Mouse (Mus musculus): Measurements from ENCODE around the gene Atg14. TPM values are rescaled to one million over a fixed set of nuclear protein-coding genes. Genes with fewer than 3 reads are reported as not detected.

Atg14 gene
- polyA plus RNA-seq, 1 experiment, result 4.2 TPM

GRCm38 (mm10) chr14:47584346-47584745, 13.9 kb upstream of the Atg14 start:
- Histone ChIP-seq H3K27ac (ENCODE audit: insufficient read depth, low read length) (no peak overlapping the region), H3K27me3 (ENCODE audit: control insufficient read depth, insufficient read depth, low read length) (no peaks in the 10 kb centered on the region), H3K4me1 (ENCODE audit: control insufficient read depth, insufficient read depth, insufficient read length) (no peaks in the 10 kb centered on the region), H3K4me3 (ENCODE audit: extremely low read depth, insufficient read depth, insufficient read length) (no peak overlapping the region), H3K36me3 (ENCODE audit: control insufficient read depth, insufficient read depth, low read length) (no peaks in the 10 kb centered on the region)
- DNase-seq (ENCODE audit: low read depth in 1 of 2, low spot score in 2 of 2), result no peak
- TF ChIP-seq CTCF (IDR thresholded peaks at IDR 0.05; ENCODE audit: extremely low read depth, insufficient read depth, insufficient read length, insufficient replicate concordance) (no peak), POLR2A (IDR thresholded peaks at IDR 0.05; ENCODE audit: low read depth, low read length) (no peak)

DNA sequence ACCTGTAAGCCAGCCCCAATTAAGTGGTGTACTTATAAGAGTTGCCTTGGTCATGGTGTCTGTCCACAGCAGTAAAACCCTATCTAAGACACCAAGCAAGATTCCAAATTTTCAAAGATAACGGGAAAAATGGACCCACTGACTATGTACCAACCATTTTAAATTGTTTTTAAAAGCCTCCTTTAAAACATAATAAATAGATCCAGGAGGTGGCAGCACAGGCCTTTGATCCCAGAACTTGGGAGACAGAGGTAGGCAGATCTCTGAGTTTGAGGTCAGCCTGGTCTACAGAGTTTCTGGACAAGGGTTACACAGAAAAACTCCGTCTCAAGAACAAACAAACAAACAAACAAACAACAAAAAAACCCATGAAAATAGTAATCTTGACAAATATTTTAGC, 11.2 kb upstream of the Atg14 start:
- WGBS, result 65% methylated on average over 2 of the region's 2 CpGs
- H3K4me1 ChIP-seq (ENCODE audit: control insufficient read depth, insufficient read depth, insufficient read length), result no peaks in the 10 kb centered on the region
- TF ChIP-seq POLR2A (IDR thresholded peaks at IDR 0.05; ENCODE audit: low read depth, low read length) (no peak), CTCF (IDR thresholded peaks at IDR 0.05; ENCODE audit: extremely low read depth, insufficient read depth, insufficient read length, insufficient replicate concordance) (no peak)
- no peak overlapping the region for H3K27ac ChIP-seq (ENCODE audit: insufficient read depth, low read length)
- no peaks in the 10 kb centered on the region for H3K36me3 ChIP-seq (ENCODE audit: control insufficient read depth, insufficient read depth, low read length)
- no peak overlapping the region for H3K4me3 ChIP-seq (ENCODE audit: extremely low read depth, insufficient read depth, insufficient read length)
- H3K27me3 ChIP-seq (ENCODE audit: control insufficient read depth, insufficient read depth, low read length), result peaks cover 2% of the 10 kb centered on the region; the same call in 1 of the 2 replicates
- no peak for DNase-seq (ENCODE audit: low read depth in 1 of 2, low spot score in 2 of 2)

DNA sequence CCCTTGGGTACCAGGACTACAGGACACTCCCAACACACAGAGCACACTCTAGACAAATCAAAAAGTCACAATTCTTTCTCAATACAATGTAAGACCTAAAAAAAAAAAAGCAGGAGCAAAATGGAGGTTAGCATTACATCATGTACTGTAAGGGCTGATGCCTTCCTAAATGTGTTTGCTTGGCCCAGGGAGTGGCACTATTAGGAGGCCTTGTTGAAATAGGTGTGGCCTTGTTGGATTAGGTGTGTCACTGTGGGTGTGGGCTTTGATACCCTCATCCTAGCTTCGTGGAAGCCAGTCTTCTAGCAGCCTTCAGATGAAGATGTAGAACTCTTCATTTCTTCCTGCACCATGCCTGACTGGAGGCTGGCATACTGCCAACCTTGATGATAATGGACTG, 10.8 kb upstream of the Atg14 start:
- no peak for DNase-seq (ENCODE audit: low read depth in 1 of 2, low spot score in 2 of 2)
- Histone ChIP-seq H3K4me3 (ENCODE audit: extremely low read depth, insufficient read depth, insufficient read length) (no peak overlapping the region), H3K4me1 (ENCODE audit: control insufficient read depth, insufficient read depth, insufficient read length) (no peaks in the 10 kb centered on the region), H3K27ac (ENCODE audit: insufficient read depth, low read length) (no peak overlapping the region), H3K27me3 (ENCODE audit: control insufficient read depth, insufficient read depth, low read length) (peaks cover 2% of the 10 kb centered on the region; the same call in 1 of the 2 replicates), H3K36me3 (ENCODE audit: control insufficient read depth, insufficient read depth, low read length) (no peaks in the 10 kb centered on the region)
- WGBS, result 67% methylated on average over 1 of the region's 1 CpGs
- TF ChIP-seq CTCF (IDR thresholded peaks at IDR 0.05; ENCODE audit: extremely low read depth, insufficient read depth, insufficient read length, insufficient replicate concordance), result no peak
- no peak for TF ChIP-seq POLR2A (IDR thresholded peaks at IDR 0.05; ENCODE audit: low read depth, low read length)

DNA sequence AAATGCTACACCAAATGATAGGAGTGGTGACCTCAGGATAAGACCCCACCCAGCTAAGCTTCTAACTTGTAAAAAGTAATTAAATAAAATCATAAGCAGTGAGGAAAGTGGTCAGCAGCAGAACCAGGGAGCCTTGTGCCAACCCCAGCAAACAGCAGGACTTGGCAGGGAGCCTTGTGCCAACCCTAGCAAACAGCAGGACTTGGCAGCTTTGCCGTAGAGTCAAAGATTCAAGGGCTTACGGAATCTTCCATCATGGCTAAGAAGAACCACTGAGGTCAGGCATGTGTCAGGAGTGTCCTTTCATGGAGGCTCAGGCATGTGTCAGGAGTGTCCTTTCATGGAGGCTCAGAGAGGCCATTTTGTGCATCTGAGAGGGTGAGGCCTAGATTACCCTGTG, 7.6 kb upstream of the Atg14 start:
- no peak for TF ChIP-seq POLR2A (IDR thresholded peaks at IDR 0.05; ENCODE audit: low read depth, low read length)
- TF ChIP-seq CTCF (IDR thresholded peaks at IDR 0.05; ENCODE audit: extremely low read depth, insufficient read depth, insufficient read length, insufficient replicate concordance), result no peak
- no peak overlapping the region for H3K27ac ChIP-seq (ENCODE audit: insufficient read depth, low read length)
- DNase-seq (ENCODE audit: low read depth in 1 of 2, low spot score in 2 of 2), result no peak
- whole genome bisulfite sequencing, result 91% methylated on average over 2 of the region's 2 CpGs
- peaks cover 2% of the 10 kb centered on the region; the same call in 1 of the 2 replicates for H3K27me3 ChIP-seq (ENCODE audit: control insufficient read depth, insufficient read depth, low read length)
- H3K4me1 ChIP-seq (ENCODE audit: control insufficient read depth, insufficient read depth, insufficient read length), result no peaks in the 10 kb centered on the region
- H3K4me3 ChIP-seq (ENCODE audit: extremely low read depth, insufficient read depth, insufficient read length), result no peak overlapping the region
- H3K36me3 ChIP-seq (ENCODE audit: control insufficient read depth, insufficient read depth, low read length), result no peaks in the 10 kb centered on the region

GRCm38 (mm10) chr14:47576687-47577086, 6.2 kb upstream of the Atg14 start:
- WGBS, result 76% methylated on average over 4 of the region's 4 CpGs
- H3K36me3 ChIP-seq (ENCODE audit: control insufficient read depth, insufficient read depth, low read length), result no peaks in the 10 kb centered on the region
- H3K4me1 ChIP-seq (ENCODE audit: control insufficient read depth, insufficient read depth, insufficient read length), result no peaks in the 10 kb centered on the region
- H3K27me3 ChIP-seq (ENCODE audit: control insufficient read depth, insufficient read depth, low read length), result peaks cover 2% of the 10 kb centered on the region; the same call in 1 of the 2 replicates
- no peak overlapping the region for H3K4me3 ChIP-seq (ENCODE audit: extremely low read depth, insufficient read depth, insufficient read length)
- H3K27ac ChIP-seq (ENCODE audit: insufficient read depth, low read length), result no peak overlapping the region
- no peak for TF ChIP-seq POLR2A (IDR thresholded peaks at IDR 0.05; ENCODE audit: low read depth, low read length)
- TF ChIP-seq CTCF (IDR thresholded peaks at IDR 0.05; ENCODE audit: extremely low read depth, insufficient read depth, insufficient read length, insufficient replicate concordance), result no peak
- DNase-seq (ENCODE audit: low read depth in 1 of 2, low spot score in 2 of 2), result no peak

GRCm38 (mm10) chr14:47574721-47575120, 4.3 kb upstream of the Atg14 start:
- DNase-seq (ENCODE audit: low read depth in 1 of 2, low spot score in 2 of 2), result no peak
- WGBS, result 84% methylated on average over 11 of the region's 11 CpGs
- no peaks in the 10 kb centered on the region for H3K4me1 ChIP-seq (ENCODE audit: control insufficient read depth, insufficient read depth, insufficient read length)
- H3K27me3 ChIP-seq (ENCODE audit: control insufficient read depth, insufficient read depth, low read length), result peaks cover 2% of the 10 kb centered on the region; the same call in 1 of the 2 replicates
- H3K4me3 ChIP-seq (ENCODE audit: extremely low read depth, insufficient read depth, insufficient read length), result no peak overlapping the region
- no peak overlapping the region for H3K27ac ChIP-seq (ENCODE audit: insufficient read depth, low read length)
- no peak for TF ChIP-seq POLR2A (IDR thresholded peaks at IDR 0.05; ENCODE audit: low read depth, low read length)
- no peak for TF ChIP-seq CTCF (IDR thresholded peaks at IDR 0.05; ENCODE audit: extremely low read depth, insufficient read depth, insufficient read length, insufficient replicate concordance)
- no peaks in the 10 kb centered on the region for H3K36me3 ChIP-seq (ENCODE audit: control insufficient read depth, insufficient read depth, low read length)

- no peaks in the 10 kb centered on the region for H3K36me3 ChIP-seq (ENCODE audit: control insufficient read depth, insufficient read depth, low read length)
These were observed 2.3 kb upstream of the Atg14 start for GRCm38 (mm10) chr14:47572707-47573106.

More at GRCm38 (mm10) chr14:47572707-47573106, 2.3 kb upstream of the Atg14 start:
- no peak overlapping the region for H3K27ac ChIP-seq (ENCODE audit: insufficient read depth, low read length)
- DNase-seq (ENCODE audit: low read depth in 1 of 2, low spot score in 2 of 2), result no peak
- peaks cover 2% of the 10 kb centered on the region; the same call in 1 of the 2 replicates for H3K27me3 ChIP-seq (ENCODE audit: control insufficient read depth, insufficient read depth, low read length)
- no peak for TF ChIP-seq CTCF (IDR thresholded peaks at IDR 0.05; ENCODE audit: extremely low read depth, insufficient read depth, insufficient read length, insufficient replicate concordance)
- no peak for TF ChIP-seq POLR2A (IDR thresholded peaks at IDR 0.05; ENCODE audit: low read depth, low read length)
- no peak overlapping the region for H3K4me3 ChIP-seq (ENCODE audit: extremely low read depth, insufficient read depth, insufficient read length)
- WGBS, result 85% methylated on average over 4 of the region's 4 CpGs
- H3K4me1 ChIP-seq (ENCODE audit: control insufficient read depth, insufficient read depth, insufficient read length), result no peaks in the 10 kb centered on the region

Data from spleen, adult 2 months (tissue).